Mouse (Mus musculus): ENCODE data around the gene Il2rb.

Gene Il2rb

GRCm38 (mm10) chr15:78518221-78518620 lies 23.1 kb upstream of the Il2rb start:
- DNase-seq, result no peak

GRCm38 (mm10) chr15:78515759-78516158 lies 20.7 kb upstream of the Il2rb start:
- DNase-seq, result no peak

GRCm38 (mm10) chr15:78514393-78515146 lies 19.5 kb upstream of the Il2rb start:
- DNase-seq, result peak; percentile 74 to 78

GRCm38 (mm10) chr15:78513019-78513418 lies 17.9 kb upstream of the Il2rb start:
- DNase-seq, result no peak

GRCm38 (mm10) chr15:78511951-78512350 lies 16.9 kb upstream of the Il2rb start:
- no peak for DNase-seq

- no peak for DNase-seq
These were observed 15.7 kb upstream of the Il2rb start for GRCm38 (mm10) chr15:78510736-78511135.

GRCm38 (mm10) chr15:78510121-78510576 lies 15.1 kb upstream of the Il2rb start:
- DNase-seq, result no peak

- no peak for DNase-seq
These were observed 14.3 kb upstream of the Il2rb start for GRCm38 (mm10) chr15:78509297-78509899.

- no peak for DNase-seq
These were observed 13.4 kb upstream of the Il2rb start for GRCm38 (mm10) chr15:78508443-78508842.

- no peak for DNase-seq
These were observed 10.5 kb upstream of the Il2rb start for GRCm38 (mm10) chr15:78505541-78505940.

- no peak for DNase-seq
These were observed 9.7 kb upstream of the Il2rb start for GRCm38 (mm10) chr15:78504816-78505215.

GRCm38 (mm10) chr15:78504013-78504412 lies 8.9 kb upstream of the Il2rb start:
- no peak for DNase-seq

- no peak for DNase-seq
These were observed 7.5 kb upstream of the Il2rb start for GRCm38 (mm10) chr15:78502437-78503132.

GRCm38 (mm10) chr15:78493401-78494010 lies 1.6 kb downstream of the Il2rb start:
- no peak for DNase-seq

GRCm38 (mm10) chr15:78491301-78491700 lies 3.8 kb downstream of the Il2rb start:
- DNase-seq, result no peak

GRCm38 (mm10) chr15:78489906-78490305 lies 5.2 kb downstream of the Il2rb start:
- no peak for DNase-seq

- no peak for DNase-seq
These were observed 5.8 kb downstream of the Il2rb start for GRCm38 (mm10) chr15:78489248-78489647.

- DNase-seq, result no peak
These were observed 8.0 kb downstream of the Il2rb start for GRCm38 (mm10) chr15:78487066-78487465.

GRCm38 (mm10) chr15:78486564-78486963 lies 8.5 kb downstream of the Il2rb start:
- no peak for DNase-seq

- no peak for DNase-seq
These were observed 11.8 kb downstream of the Il2rb start for GRCm38 (mm10) chr15:78483311-78483710.

GRCm38 (mm10) chr15:78482518-78482917 lies 12.6 kb downstream of the Il2rb start:
- DNase-seq, result no peak

GRCm38 (mm10) chr15:78481448-78482000 lies 13.5 kb downstream of the Il2rb start:
- DNase-seq, result no peak

- no peak for DNase-seq
These were observed 14.1 kb downstream of the Il2rb start for GRCm38 (mm10) chr15:78480991-78481390.

Measured in lung, adult 18-20 months (tissue).